Mouse (Mus musculus) spleen, adult 2 months (tissue): ENCODE data around the gene Armh1. TPM values are rescaled to one million over a fixed set of nuclear protein-coding genes. Genes with fewer than 3 reads are reported as not detected.

ENCODE experiments used
- DNase-seq, 2 experiments: peaks; one replicate each; pipeline versions ENCODE4 v3.0.0 to v3.0.0-alpha.2; 2012 to 2021; ENCODE audit warnings: low spot score in 2 of 2, low read depth in 1 of 2
- H3K27ac ChIP-seq: fragments of 200-500 bp; 2 replicates; pipeline ENCODE4 v1.5.1; 2012; ENCODE audit warnings: low read length, inconsistent platforms; ENCODE audit not compliant: insufficient read depth
- H3K27me3 ChIP-seq: fragments of 200-500 bp; 2 replicates; pipeline ENCODE4 v1.6.1; 2012; ENCODE audit warnings: mild to moderate bottlenecking, moderate library complexity, low read length, inconsistent platforms; ENCODE audit not compliant: control insufficient read depth, insufficient read depth
- H3K36me3 ChIP-seq: fragments of 200-500 bp; 2 replicates; pipeline ENCODE4 v1.6.1; 2012; ENCODE audit warnings: mild to moderate bottlenecking, low read length, inconsistent platforms; ENCODE audit not compliant: control insufficient read depth, insufficient read depth
- H3K4me1 ChIP-seq: fragments of 200-500 bp; 2 replicates; pipeline ENCODE4 v1.6.1; 2011; ENCODE audit warnings: inconsistent platforms; ENCODE audit not compliant: control insufficient read depth, insufficient read depth, insufficient read length
- H3K4me3 ChIP-seq: fragments of 200-500 bp; 2 replicates; pipeline ENCODE4 v1.5.1; 2011; ENCODE audit warnings: mild to moderate bottlenecking, inconsistent platforms; ENCODE audit not compliant: insufficient read depth, insufficient read length; ENCODE audit errors: extremely low read depth
- CTCF ChIP-seq: fragments of 200-500 bp; IDR thresholded peaks from 2 replicates; pipeline ENCODE4 v1.5.1; 2011; ENCODE audit warnings: mild to moderate bottlenecking, inconsistent platforms; ENCODE audit not compliant: insufficient read depth, insufficient read length, insufficient replicate concordance; ENCODE audit errors: extremely low read depth
- POLR2A ChIP-seq: fragments of 200-500 bp; IDR thresholded peaks from 2 replicates; pipeline ENCODE4 v1.6.1; 2011; ENCODE audit warnings: low read depth, low read length, inconsistent platforms
- WGBS: fragments of 180-500 bp; shearing (Covaris S2); methylation state at CpG from one replicate; pipeline ENCODE4 v1.1.7; 2018; 5-methylcytosine and 5-hydroxymethylcytosine counted together
- polyA plus RNA-seq: library from polyadenylated mRNA; depleted of rRNA; stranded (reverse); fragments of >200 nt; gene quantifications from 2 replicates; pipeline ENCODE4 v1.2.3, GENCODE M21; 2012

Gene Armh1
- polyA plus RNA-seq, 1 experiment: 0.05 TPM

DNA sequence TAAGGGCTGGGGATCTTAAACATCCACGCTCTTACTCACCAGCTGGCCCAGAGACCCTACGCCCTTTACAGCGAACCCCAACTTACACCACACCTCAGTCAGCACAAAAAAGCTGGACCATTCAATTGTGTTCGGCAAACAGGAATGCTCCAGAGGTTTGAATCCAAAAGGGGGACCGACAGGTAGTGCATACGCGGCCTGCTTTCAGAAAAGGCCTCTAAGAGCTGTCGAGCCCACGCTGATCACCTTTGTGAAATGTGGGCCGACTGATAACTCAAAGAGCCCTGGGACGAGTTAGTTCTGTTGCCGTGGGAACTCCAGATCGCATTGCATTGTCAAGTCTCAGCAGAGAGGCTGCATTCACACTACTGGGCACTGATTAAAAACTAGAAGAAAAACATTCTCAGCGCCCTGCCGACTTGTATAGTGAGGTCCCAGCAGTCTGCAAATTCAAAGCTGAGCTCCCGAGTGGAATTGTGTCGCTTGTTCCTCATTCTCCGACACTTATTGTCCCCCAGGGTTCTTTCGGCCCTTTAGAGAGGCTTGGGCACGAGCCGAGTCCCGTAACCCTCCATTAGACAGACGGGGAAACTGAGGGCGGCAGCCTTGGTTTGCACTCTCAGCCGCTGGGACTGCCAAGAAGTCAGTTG lies 36.5 kb upstream of the Armh1 start:
- peak overlapping the region; percentile 64 for H3K4me3 ChIP-seq
- 63% methylated on average over 25 of the region's 25 CpGs for WGBS
- peaks cover 22% of the 10 kb centered on the region for H3K36me3 ChIP-seq
- H3K27ac ChIP-seq: 0 out of 2 replicates have a peak overlapping the region, but pooled peaks have one; percentile 28
- DNase-seq: no peak
- H3K27me3 ChIP-seq: no peaks in the 10 kb centered on the region
- TF ChIP-seq POLR2A: no peak
- TF ChIP-seq CTCF: no peak
- H3K4me1 ChIP-seq: peaks cover 3% of the 10 kb centered on the region; the same call in 1 of the 2 replicates

GRCm38 (mm10) chr4:117284363-117284762 lies 32.4 kb upstream of the Armh1 start:
- H3K4me1 ChIP-seq: peaks cover 3% of the 10 kb centered on the region; the same call in 1 of the 2 replicates
- no peak for TF ChIP-seq CTCF
- TF ChIP-seq POLR2A: no peak
- H3K4me3 ChIP-seq: no peak overlapping the region
- H3K27me3 ChIP-seq: no peaks in the 10 kb centered on the region
- no peak for DNase-seq
- WGBS: 89% methylated on average over 4 of the region's 4 CpGs
- peaks cover 38% of the 10 kb centered on the region for H3K36me3 ChIP-seq
- no peak overlapping the region for H3K27ac ChIP-seq

DNA sequence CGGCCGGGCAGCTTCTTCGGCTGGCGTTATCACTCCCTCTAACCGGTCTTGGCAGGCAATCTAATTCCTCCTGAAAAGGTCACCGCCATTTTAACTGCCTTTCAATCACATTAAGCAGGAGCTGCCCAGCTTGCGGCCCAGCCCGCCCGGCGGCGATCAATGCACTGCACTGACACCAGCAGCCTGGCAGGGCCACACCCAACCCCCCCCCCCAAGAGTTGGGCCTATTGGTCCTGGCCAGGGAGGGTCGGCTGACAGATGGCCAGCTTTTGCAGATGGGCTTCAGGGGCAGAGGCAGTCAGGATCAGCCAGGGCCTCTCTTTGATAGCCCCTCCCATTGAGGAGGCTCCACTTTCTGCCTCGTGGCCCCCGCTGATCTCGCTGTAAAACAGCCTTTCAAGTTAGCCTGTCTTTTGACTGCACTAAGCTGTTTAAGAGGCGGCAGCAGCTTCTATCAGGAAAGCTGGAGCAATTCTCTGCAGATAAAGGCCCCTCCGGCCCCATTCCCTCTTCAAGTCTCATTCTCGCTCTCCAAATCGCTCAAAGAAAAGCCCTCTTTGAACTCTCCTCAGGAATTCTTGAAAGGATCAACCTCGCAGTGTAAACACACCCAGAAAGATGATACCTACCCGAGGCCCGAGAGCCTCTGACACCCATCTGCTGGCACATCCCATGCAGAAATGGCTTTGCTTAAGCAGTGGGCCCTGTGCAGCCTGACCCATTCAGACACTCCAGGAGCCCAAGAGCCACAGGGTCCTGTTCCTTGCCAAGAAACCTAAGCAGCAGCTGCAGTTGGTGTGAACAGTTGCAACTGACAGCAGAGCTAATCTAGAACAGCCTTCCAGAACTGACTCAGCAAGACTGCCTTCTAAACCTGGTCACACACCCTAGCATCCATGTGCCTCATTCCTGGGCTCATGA lies 31.6 kb upstream of the Armh1 start:
- DNase-seq: no peak
- Histone ChIP-seq H3K27ac (no peak overlapping the region), H3K27me3 (no peaks in the 10 kb centered on the region), H3K36me3 (peaks cover 41% of the 10 kb centered on the region), H3K4me1 (peaks cover 3% of the 10 kb centered on the region; the same call in 1 of the 2 replicates), H3K4me3 (no peak overlapping the region)
- TF ChIP-seq POLR2A: no peak
- TF ChIP-seq CTCF: no peak
- 88% methylated on average over 22 of the region's 22 CpGs for WGBS

DNA sequence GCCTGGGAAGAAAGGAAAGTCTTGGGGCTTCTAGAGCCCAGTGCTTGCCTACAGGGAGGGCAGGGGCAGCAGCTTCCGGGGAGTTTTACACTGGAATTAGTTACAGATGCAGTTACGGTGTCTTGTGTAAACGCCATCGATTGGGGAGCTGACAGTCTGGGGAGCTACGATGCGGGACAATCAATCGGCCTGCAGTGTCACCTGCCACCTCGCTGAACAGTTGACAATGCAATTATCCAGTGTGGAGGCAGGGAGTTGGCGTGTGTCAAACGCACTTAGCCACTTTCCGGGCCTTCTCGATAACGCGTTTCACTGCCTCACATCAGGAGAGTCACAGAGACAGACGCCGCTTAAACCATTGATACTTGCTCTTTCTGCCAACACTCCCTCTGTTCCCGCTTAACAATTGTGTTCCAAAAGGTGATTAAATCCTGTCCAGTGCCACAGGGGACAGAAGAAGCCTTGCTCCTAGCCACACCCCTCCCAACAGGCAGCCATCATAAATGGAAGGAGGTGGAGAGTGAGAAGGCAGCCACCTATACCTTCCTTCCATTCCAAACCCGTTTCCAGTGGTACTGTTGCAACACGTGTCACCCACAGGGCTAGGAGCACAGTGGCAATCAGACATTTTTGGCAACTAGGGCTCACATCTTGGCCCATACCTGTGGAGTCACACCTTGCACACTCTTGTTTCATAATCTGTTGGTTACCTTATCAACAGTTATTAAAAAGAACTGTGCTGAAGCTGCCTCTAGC lies 29.3 kb upstream of the Armh1 start:
- no peak overlapping the region for H3K4me3 ChIP-seq
- H3K27me3 ChIP-seq: no peaks in the 10 kb centered on the region
- TF ChIP-seq CTCF (no peak), POLR2A (no peak)
- no peaks in the 10 kb centered on the region for H3K4me1 ChIP-seq
- H3K36me3 ChIP-seq: peaks cover 52% of the 10 kb centered on the region
- WGBS: 95% methylated on average over 19 of the region's 19 CpGs
- DNase-seq: no peak
- H3K27ac ChIP-seq: no peak overlapping the region

DNA sequence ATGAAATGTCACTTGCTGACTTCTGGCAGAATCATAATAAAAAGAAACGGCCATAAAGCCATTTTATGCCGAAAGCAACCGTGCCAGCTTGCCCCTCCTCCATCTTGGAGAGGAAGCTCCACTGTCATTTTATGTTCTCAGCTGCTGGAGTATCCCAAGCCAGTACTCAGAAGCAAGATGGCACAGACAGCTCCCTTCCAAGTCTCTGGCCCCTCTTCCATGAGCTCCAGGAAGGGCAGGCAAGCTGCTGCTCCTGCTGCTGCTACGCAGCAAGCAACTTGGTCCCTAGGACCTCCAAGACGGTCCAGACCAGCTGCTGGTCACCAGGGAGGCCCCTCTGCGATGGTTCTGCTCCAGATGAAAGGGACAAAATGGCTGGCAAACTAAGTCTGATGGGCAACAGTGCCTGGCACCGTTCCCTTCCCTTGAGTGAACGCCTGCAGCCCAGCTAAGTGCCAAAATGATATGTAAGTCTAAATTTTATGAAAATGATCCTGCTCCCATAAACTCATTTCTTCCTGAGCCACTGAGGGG lies 28.5 kb upstream of the Armh1 start:
- Histone ChIP-seq H3K4me3 (no peak overlapping the region), H3K27me3 (no peaks in the 10 kb centered on the region), H3K36me3 (peaks cover 55% of the 10 kb centered on the region), H3K27ac (no peak overlapping the region), H3K4me1 (no peaks in the 10 kb centered on the region)
- TF ChIP-seq POLR2A (no peak), CTCF (no peak)
- whole genome bisulfite sequencing: 94% methylated on average over 8 of the region's 8 CpGs
- no peak for DNase-seq

GRCm38 (mm10) chr4:117279253-117279642 lies 27.3 kb upstream of the Armh1 start:
- no peak for TF ChIP-seq CTCF
- no peak for TF ChIP-seq POLR2A
- peaks cover 54% of the 10 kb centered on the region for H3K36me3 ChIP-seq
- H3K4me1 ChIP-seq: no peaks in the 10 kb centered on the region
- H3K27ac ChIP-seq: no peak overlapping the region
- no peaks in the 10 kb centered on the region for H3K27me3 ChIP-seq
- no peak overlapping the region for H3K4me3 ChIP-seq
- DNase-seq: no peak
- WGBS: 95% methylated on average over 2 of the region's 2 CpGs
